Mouse (Mus musculus) B cell, adult (primary cell): ENCODE results near the gene 9330182L06Rik. TPM values are rescaled to one million over a fixed set of nuclear protein-coding genes. Genes with fewer than 3 reads are reported as not detected.

Experiments used
- total RNA-seq: library from RNA; stranded (reverse); gene quantifications from 4 replicates; pipeline ENCODE4 v1.2.4, GENCODE M21; 2023; ENCODE audit not compliant: inconsistent age

9330182L06Rik gene
- not detected in 4 replicates for total RNA-seq

GRCm38 (mm10) chr5:9265586-9266279, at the start of gene 9330182L06Rik:
Gene 9330182L06Rik (plus strand): TSS chr5:9266118.

Other genes starting within 250 kb of the 9330182L06Rik start
- 136 to 145 TPM (median 138 TPM) in 4 replicates for gene Tmem243, start 165.4 kb upstream of the 9330182L06Rik start, total RNA-seq
- 70.1 to 79.5 TPM (median 74.8 TPM) in 4 replicates for gene Dmtf1, start 104.3 kb upstream of the 9330182L06Rik start, total RNA-seq